In the genomic region with DNA sequence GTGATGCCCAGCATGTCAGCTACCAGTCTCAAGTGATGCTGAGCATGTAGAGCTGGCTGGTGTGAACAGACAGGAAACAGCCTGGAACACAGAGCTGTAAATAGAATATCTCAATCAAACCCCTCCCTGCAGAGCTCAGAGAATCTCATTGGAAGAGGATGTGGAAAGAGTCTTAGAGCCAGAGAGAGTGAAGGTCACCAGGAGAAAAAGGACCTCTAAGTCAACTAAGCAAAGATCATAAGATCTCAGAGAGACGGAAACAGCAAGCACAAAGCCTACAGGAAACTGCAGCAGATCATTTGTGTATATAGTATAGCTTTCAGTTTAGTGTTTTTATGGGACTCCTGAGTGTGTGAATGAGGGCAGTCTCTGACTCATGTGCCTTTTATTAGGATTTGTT, we compare ENCODE assay signal across 28 mouse cellular contexts. TPM values are rescaled to one million over a fixed set of nuclear protein-coding genes. Genes with fewer than 3 reads are reported as not detected.
A peak's percentile ranks its signal among the peaks of the same experiment; 100 is the strongest.
DNase-seq lines count a peak whose midpoint lies in the region; ATAC-seq and TF ChIP-seq lines count a peak whose summit lies in the region.
"Had no signal": no experiment of that assay in that cellular context is flagged by ENCODE, and none has a peak within 500 bp of the region (broad histone marks: within the 10 kb centered on the region; RNA-seq: fewer than 3 reads in every experiment).

No protein-coding gene starts in this region.

- H3K27ac ChIP-seq in heart, embryonic 16.5 days (ENCODE audit: low read length): peak overlapping the region; percentile 21; the same call in 1 of the 2 replicates
- H3K27ac ChIP-seq in heart, adult 2 months: no peak overlapping the region
- H3K27ac ChIP-seq: limb, embryonic 15.5 days; liver, embryonic 15.5 days; midbrain, embryonic 13.5 days; stomach, embryonic 15.5 days had no signal

- H3K79me2 ChIP-seq in heart, adult 2 months (replicated peaks; ENCODE audit: control insufficient read depth, insufficient read depth, low read length): no peaks in the 10 kb centered on the region

- TF ChIP-seq EP300 in heart, adult 2 months (IDR thresholded peaks at IDR 0.05; ENCODE audit: insufficient read depth, low read depth, low read length): no peak

- H3K9ac ChIP-seq in heart, embryonic 16.5 days (ENCODE audit: low read length): no peak overlapping the region
- no peak overlapping the region for H3K9ac ChIP-seq in heart, adult 2 months (ENCODE audit: low read depth, low read length)
- H3K9ac ChIP-seq: limb, embryonic 15.5 days; liver, embryonic 15.5 days; midbrain, embryonic 13.5 days; stomach, embryonic 15.5 days had no signal

- no peaks in the 10 kb centered on the region for H3K36me3 ChIP-seq in heart, embryonic 16.5 days (ENCODE audit: control insufficient read depth, insufficient read depth)
- no peaks in the 10 kb centered on the region for H3K36me3 ChIP-seq in heart, adult 2 months (ENCODE audit: control insufficient read depth, insufficient read depth, low read length)
- H3K36me3 ChIP-seq: limb, embryonic 15.5 days; liver, embryonic 15.5 days; midbrain, embryonic 13.5 days; stomach, embryonic 15.5 days had no signal

- ATAC-seq in heart, embryonic 16.5 days (replicated peaks; ENCODE audit: extremely low read depth, insufficient read depth, low FRiP score): peak; percentile 37; the same call in 1 of the 2 replicates
- peak; percentile 60 for ATAC-seq in inflammation-experienced regulatory T-cells, adult 6 months
- ATAC-seq: midbrain, embryonic 13.5 days had no signal

- no peak for TF ChIP-seq CTCF in heart, adult 2 months (IDR thresholded peaks at IDR 0.05)
- TF ChIP-seq CTCF in lung, adult 2 months (IDR thresholded peaks at IDR 0.05; ENCODE audit: insufficient read depth, low read length): no peak

- no peaks in the 10 kb centered on the region for H3K9me3 ChIP-seq in heart, embryonic 16.5 days (replicated peaks; ENCODE audit: control insufficient read depth, low read length)
- H3K9me3 ChIP-seq: limb, embryonic 15.5 days; liver, embryonic 15.5 days; midbrain, embryonic 13.5 days; stomach, embryonic 15.5 days had no signal

- H3K27me3 ChIP-seq in heart, embryonic 16.5 days (ENCODE audit: control insufficient read depth, insufficient read depth, low read length): no peaks in the 10 kb centered on the region
- H3K27me3 ChIP-seq in heart, adult 2 months (ENCODE audit: control insufficient read depth, insufficient read depth, low read length): no peaks in the 10 kb centered on the region
- H3K27me3 ChIP-seq: CH12.LX; limb, embryonic 15.5 days; liver, embryonic 15.5 days; midbrain, embryonic 13.5 days; stomach, embryonic 15.5 days had no signal

- peaks cover 4% of the 10 kb centered on the region for H3K4me1 ChIP-seq in heart, embryonic 16.5 days (ENCODE audit: control insufficient read depth, insufficient read depth, low read length)
- no peaks in the 10 kb centered on the region for H3K4me1 ChIP-seq in heart, adult 2 months (ENCODE audit: control insufficient read depth, insufficient read depth, low read length)
- no peaks in the 10 kb centered on the region for H3K4me1 ChIP-seq in lung, adult 2 months (ENCODE audit: control insufficient read depth, insufficient read depth, low read length)
- H3K4me1 ChIP-seq: limb, embryonic 15.5 days; liver, embryonic 15.5 days; midbrain, embryonic 13.5 days; stomach, embryonic 15.5 days had no signal

- intact Hi-C loops in heart, adult 2 months (cut with DNase I): no loop called here

- H3K4me2 ChIP-seq in heart, embryonic 16.5 days (ENCODE audit: low read depth, low read length): no peak overlapping the region
- H3K4me2 ChIP-seq: limb, embryonic 15.5 days; liver, embryonic 15.5 days; midbrain, embryonic 13.5 days; stomach, embryonic 15.5 days had no signal

- no peak for TF ChIP-seq POLR2A in heart, adult 2 months (IDR thresholded peaks at IDR 0.05; ENCODE audit: insufficient read depth, low read depth, low read length)
- TF ChIP-seq POLR2A in lung, adult 2 months (IDR thresholded peaks at IDR 0.05; ENCODE audit: borderline replicate concordance, extremely low read depth, low read depth, low read length): no peak

- no peak overlapping the region for H3K4me3 ChIP-seq in heart, embryonic 16.5 days (ENCODE audit: low read length)
- no peak overlapping the region for H3K4me3 ChIP-seq in heart, adult 2 months
- no peak overlapping the region for H3K4me3 ChIP-seq in lung, adult 2 months (replicated peaks; ENCODE audit: extremely low read depth, low read depth, low read length)
- H3K4me3 ChIP-seq: limb, embryonic 15.5 days; liver, embryonic 15.5 days; midbrain, embryonic 13.5 days; stomach, embryonic 15.5 days had no signal

- 33% methylated on average over 1 of the region's 1 CpGs for WGBS in heart, embryonic 16.5 days
- 44% methylated on average over 1 of the region's 1 CpGs for WGBS in heart, adult 2 months
- 29% methylated on average over 1 of the region's 1 CpGs for WGBS in lung, adult 2 months

- no peak for DNase-seq in heart, adult 2 months
- DNase-seq in lung, postnatal 36 days: peak; percentile 1
- no peak for DNase-seq in lung, adult 2 months
- DNase-seq in left cerebral cortex, adult 9 months (ENCODE audit: low spot score in 2 of 2): no peak
- no peak for DNase-seq in left cerebral cortex, adult 11 months (ENCODE audit: low spot score)
- DNase-seq: cerebellum, adult 18-20 months; cerebellum, postnatal 36 days; layer of hippocampus, postnatal 36 days; right cerebral cortex, postnatal 25 days; thymus, adult 18-20 months; thymus, postnatal 4 days had no signal

RNA-seq across cellular contexts. Expression of gene Cd200r2, which starts 8.3 kb away (rescaled TPM):
- 0.08 and 0.11 TPM in 2 replicates for polyA plus RNA-seq in heart, embryonic 16.5 days (2015; fragmentation: Nextera tagmentation; extraction: Ambion mirVana)
- not detected for total RNA-seq in heart, adult 2 months (2021)
- not detected in 2 replicates for polyA plus RNA-seq in heart, adult 2 months (2012; rRNA removed)
- 0.11 TPM in 1 of 2 replicates, not detected in the other for polyA plus RNA-seq in lung, adult 2 months (2012; rRNA removed)
- polyA plus RNA-seq in inflammation-experienced regulatory T-cells, adult 6 months (2017; shearing (Covaris generic)): under 1 TPM in 1 of 3 experiments, not detected in 2; 0.29 TPM
- total RNA-seq: adrenal gland, postnatal 4 days; gastrocnemius, adult 18-20 months; gastrocnemius, postnatal 4 days; layer of hippocampus, adult 18-20 months; layer of hippocampus, postnatal 36 days; left cerebral cortex, postnatal 36 days; MEL had no signal
- polyA plus RNA-seq: forebrain, embryonic 11.5 days; hindbrain, embryonic 11.5 days; intestine, embryonic 14.5 days; kidney, embryonic 16.5 days; limb, embryonic 15.5 days; liver, embryonic 15.5 days; midbrain, embryonic 13.5 days had no signal
